Mouse (Mus musculus) hindbrain, embryonic 10.5 days (tissue): ENCODE results near the gene Parvb. TPM values are rescaled to one million over a fixed set of nuclear protein-coding genes. Genes with fewer than 3 reads are reported as not detected.

ENCODE experiments used
- DNase-seq: peaks from one replicate; pipeline ENCODE4 v3.0.0-alpha.2; 2017; ENCODE audit warnings: low spot score
- H3K27ac ChIP-seq: fragments of 300-500 bp; sonication (generic); 2 replicates; pipeline ENCODE4 v1.5.1; 2016; ENCODE audit warnings: mild to moderate bottlenecking, moderate library complexity
- H3K27me3 ChIP-seq: fragments of 300-500 bp; sonication (generic); 2 replicates; pipeline ENCODE4 v1.6.1; 2016; ENCODE audit warnings: mild to moderate bottlenecking; ENCODE audit not compliant: poor library complexity, insufficient read depth, severe bottlenecking
- H3K36me3 ChIP-seq: fragments of 300-500 bp; sonication (generic); 2 replicates; pipeline ENCODE4 v1.6.1; 2016; ENCODE audit warnings: mild to moderate bottlenecking, moderate library complexity
- H3K4me1 ChIP-seq: fragments of 300-500 bp; sonication (generic); replicated peaks from 2 replicates; pipeline ENCODE4 v1.6.1; 2016; ENCODE audit warnings: mild to moderate bottlenecking
- H3K4me3 ChIP-seq: fragments of 300-500 bp; sonication (generic); 2 replicates; pipeline ENCODE4 v1.5.1; 2016; ENCODE audit warnings: mild to moderate bottlenecking, moderate library complexity
- H3K9me3 ChIP-seq: fragments of 300-500 bp; sonication (generic); 2 replicates; pipeline ENCODE4 v1.6.1; 2016; ENCODE audit warnings: mild to moderate bottlenecking, moderate library complexity
- WGBS: fragments of 180-500 bp; shearing (Covaris S2); methylation state at CpG from one replicate; pipeline ENCODE4 v1.1.7; 2016; 5-methylcytosine and 5-hydroxymethylcytosine counted together
- polyA plus RNA-seq: library from polyadenylated mRNA; unstranded; fragments of >200 nt; fragmentation: Nextera tagmentation; extraction: Ambion mirVana; gene quantifications from 2 replicates; pipeline ENCODE4 v1.2.1, GENCODE M21; 2016

Parvb gene
- polyA plus RNA-seq, 1 experiment from 2014 or later, result 7.6 TPM

DNA sequence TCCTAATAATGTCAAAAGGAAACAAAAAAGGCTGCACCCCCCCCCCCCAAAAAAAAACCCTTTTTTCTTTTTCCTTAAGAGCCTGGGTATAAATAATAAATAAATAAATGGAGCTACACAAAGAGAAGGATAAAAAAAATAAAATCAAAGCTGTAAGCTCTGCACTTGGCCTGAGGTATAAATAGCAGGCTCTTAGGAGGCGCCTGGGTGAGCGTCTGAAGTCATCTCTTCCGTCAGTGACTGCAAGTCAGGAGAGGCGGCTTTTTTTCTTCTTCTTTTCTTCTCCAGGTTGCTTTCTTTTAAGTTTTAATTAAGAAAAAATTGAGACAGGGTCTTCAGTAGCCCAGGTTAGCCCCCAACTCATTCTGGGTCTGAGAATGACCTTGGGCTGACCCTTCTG, 34.4 kb downstream of the Parvb start:
- 80% methylated on average over 4 of the region's 4 CpGs for WGBS
- DNase-seq, result no peak
- H3K36me3 ChIP-seq, result 0 out of 2 replicates have a peak, but pooled peaks cover 2% of the 10 kb centered on the region
- peak overlapping the region; percentile 17; the same call in 1 of the 2 replicates for H3K27ac ChIP-seq
- H3K9me3 ChIP-seq, result no peaks in the 10 kb centered on the region
- H3K4me3 ChIP-seq, result no peak overlapping the region
- peaks cover 9% of the 10 kb centered on the region; the same call in 1 of the 2 replicates for H3K27me3 ChIP-seq
- peaks cover 39% of the 10 kb centered on the region for H3K4me1 ChIP-seq

DNA sequence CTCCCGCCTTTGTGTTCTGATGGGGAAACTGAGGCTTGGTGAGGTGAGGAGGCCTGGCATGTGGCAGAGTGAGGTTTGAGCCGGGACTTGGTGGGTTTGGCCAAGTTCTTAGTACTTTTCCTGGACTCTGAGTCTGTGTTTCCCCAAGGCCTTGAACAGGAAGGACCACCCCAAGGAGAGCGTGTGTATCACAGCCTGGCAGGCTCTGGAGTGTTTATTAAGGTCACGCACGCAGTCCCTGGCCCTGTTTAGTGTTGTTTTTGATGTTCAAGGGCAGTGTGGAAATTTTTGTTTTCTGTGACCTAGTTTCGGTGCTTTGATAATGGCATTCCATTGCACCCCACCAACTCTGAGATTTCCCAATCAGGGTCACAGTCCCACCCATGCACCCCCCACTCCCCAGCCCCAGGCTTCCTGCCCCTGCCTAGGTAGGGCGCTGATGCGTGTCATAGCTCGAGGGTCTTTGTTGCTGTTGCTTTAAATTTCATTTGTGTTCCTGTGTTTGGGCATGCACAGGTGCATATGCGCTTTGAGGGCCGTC, 35.9 kb downstream of the Parvb start:
- H3K4me3 ChIP-seq, result no peak overlapping the region
- 92% methylated on average over 11 of the region's 11 CpGs for WGBS
- H3K4me1 ChIP-seq, result peaks cover 39% of the 10 kb centered on the region
- H3K27ac ChIP-seq, result no peak overlapping the region
- H3K9me3 ChIP-seq, result no peaks in the 10 kb centered on the region
- DNase-seq, result no peak
- no peaks in the 10 kb centered on the region; the same call in 1 of the 2 replicates for H3K27me3 ChIP-seq
- 0 out of 2 replicates have a peak, but pooled peaks cover 11% of the 10 kb centered on the region for H3K36me3 ChIP-seq

DNA sequence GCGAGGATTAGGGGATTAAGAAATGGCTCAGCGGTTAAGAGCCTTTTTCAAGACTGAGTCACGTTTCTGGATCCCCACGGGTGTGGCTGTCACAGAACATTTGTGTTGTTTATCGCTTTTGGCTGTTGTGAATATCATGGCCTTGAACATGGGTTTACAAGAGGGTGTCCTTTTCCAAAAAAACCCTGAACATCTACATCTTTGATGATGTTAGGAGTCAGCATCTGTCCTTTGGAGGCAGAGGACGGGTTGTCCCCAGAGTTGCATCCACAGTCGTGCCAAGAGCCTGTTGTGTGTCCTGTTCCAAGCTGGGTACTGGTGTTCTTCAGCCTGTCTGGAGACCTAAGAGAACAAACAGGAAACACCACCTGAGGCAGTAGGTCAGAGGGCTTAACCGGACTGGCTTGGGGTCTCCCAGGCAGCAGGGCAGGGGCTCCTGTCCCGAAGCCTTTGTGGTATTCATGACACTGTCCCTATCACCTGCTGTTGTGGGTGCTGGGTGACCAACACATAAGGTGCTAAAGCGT, 37.3 kb downstream of the Parvb start:
- WGBS, result 87% methylated on average over 10 of the region's 10 CpGs
- Histone ChIP-seq H3K9me3 (peaks cover 2% of the 10 kb centered on the region; the same call in 1 of the 2 replicates), H3K4me1 (peaks cover 29% of the 10 kb centered on the region)

DNA sequence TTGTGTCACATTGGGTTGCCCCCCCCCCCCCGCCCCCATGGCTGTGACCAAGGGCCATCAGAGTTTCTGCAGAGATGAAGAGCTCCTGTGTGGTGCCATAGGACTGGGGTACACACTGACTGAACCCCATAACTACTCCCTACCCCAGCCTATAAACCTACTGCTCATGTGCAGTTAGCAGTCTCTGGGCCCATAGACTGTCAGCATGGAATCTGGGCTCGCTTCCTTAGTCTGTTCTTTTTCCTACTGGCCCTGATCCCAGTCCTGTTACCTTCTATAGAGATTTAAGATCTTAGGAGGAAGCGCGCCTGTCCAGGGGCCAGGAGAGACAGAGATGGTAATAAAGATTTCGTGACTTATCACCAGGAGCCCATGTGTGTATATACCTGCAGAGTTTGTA, 38.2 kb downstream of the Parvb start:
- Histone ChIP-seq H3K27me3 (no peaks in the 10 kb centered on the region; the same call in 1 of the 2 replicates), H3K36me3 (peaks cover 28% of the 10 kb centered on the region), H3K4me3 (no peak overlapping the region), H3K9me3 (peaks cover 2% of the 10 kb centered on the region; the same call in 1 of the 2 replicates), H3K27ac (no peak overlapping the region), H3K4me1 (peaks cover 26% of the 10 kb centered on the region)
- DNase-seq, result no peak
- WGBS, result 89% methylated on average over 5 of the region's 5 CpGs

More for the DNA sequence above, 37.3 kb downstream of the Parvb start:
- Histone ChIP-seq H3K36me3 (peaks cover 22% of the 10 kb centered on the region), H3K27me3 (no peaks in the 10 kb centered on the region; the same call in 1 of the 2 replicates), H3K4me3 (no peak overlapping the region), H3K27ac (no peak overlapping the region)
- DNase-seq, result no peak

DNA sequence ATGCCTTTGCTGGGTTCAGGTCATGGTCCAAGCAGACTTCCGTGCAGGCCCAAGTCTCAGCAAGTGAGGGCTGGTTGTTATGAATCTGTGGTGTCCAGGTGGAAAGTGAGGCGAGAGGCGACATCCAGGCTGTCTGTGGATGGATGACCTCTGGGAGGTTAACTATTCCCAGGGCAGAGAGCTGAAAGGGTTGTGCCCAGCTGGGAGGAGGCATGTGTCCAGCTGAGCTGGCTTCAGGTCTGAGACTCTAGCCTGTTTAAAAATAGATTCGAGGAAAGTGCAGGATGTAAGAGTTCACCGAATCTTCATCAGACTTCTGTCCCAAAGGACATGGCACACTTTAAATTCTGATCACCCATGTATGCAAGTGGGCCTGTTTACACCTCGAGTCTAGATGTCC, 38.6 kb downstream of the Parvb start:
- Histone ChIP-seq H3K36me3 (peaks cover 29% of the 10 kb centered on the region), H3K27ac (no peak overlapping the region), H3K4me3 (no peak overlapping the region), H3K9me3 (peaks cover 2% of the 10 kb centered on the region; the same call in 1 of the 2 replicates), H3K27me3 (no peaks in the 10 kb centered on the region; the same call in 1 of the 2 replicates), H3K4me1 (peaks cover 22% of the 10 kb centered on the region)
- 82% methylated on average over 6 of the region's 6 CpGs for WGBS
- no peak for DNase-seq

DNA sequence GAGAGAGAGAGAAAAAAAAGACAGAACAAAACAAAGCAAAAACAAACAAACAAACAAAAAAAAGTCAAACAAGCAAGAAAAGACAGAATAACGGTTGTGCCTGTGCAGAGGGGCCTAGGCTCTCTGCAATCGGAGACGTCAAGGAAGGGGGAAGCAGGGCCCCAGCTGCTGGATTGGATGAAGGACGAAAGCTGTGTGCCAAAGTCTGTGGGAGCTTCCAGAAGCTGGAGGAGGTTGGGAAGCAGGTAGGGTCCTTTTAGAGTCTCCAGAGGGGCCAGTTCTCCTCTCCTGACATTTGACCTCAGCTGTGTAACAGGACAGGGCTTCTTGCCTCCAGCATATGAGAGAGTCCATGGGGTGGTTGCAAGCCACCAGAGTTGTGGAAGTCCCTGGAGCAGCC, 44.2 kb downstream of the Parvb start:
- Histone ChIP-seq H3K27me3 (no peaks in the 10 kb centered on the region), H3K4me3 (no peak overlapping the region), H3K9me3 (peaks cover 2% of the 10 kb centered on the region; the same call in 1 of the 2 replicates), H3K4me1 (peaks cover 14% of the 10 kb centered on the region; the same call in 1 of the 2 replicates), H3K36me3 (peaks cover 41% of the 10 kb centered on the region), H3K27ac (peak overlapping the region; percentile 23; the same call in 1 of the 2 replicates)
- 86% methylated on average over 4 of the region's 4 CpGs for WGBS
- no peak for DNase-seq

DNA sequence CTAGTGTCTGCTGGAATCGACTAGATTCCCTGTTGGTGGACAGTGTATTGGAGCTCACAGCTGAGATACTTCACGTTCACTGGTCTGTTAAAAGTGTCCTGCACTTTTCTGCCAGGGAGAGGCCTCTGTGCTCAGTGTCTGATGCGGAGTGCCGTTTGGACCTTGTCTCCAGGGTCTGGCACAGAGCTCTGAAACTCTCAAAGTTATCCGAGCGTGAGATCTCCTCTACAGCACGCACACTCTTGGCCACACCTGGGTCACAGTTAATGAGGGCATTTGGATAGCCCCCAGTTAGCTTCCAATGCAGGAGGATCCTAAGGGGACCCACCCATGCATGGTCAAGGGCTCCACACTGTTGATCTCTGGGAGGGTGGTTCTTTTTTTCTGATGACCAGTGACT, 46.2 kb downstream of the Parvb start:
- 88% methylated on average over 7 of the region's 7 CpGs for WGBS
- Histone ChIP-seq H3K27ac (no peak overlapping the region), H3K36me3 (peaks cover 29% of the 10 kb centered on the region), H3K27me3 (no peaks in the 10 kb centered on the region), H3K4me1 (peaks cover 21% of the 10 kb centered on the region), H3K4me3 (no peak overlapping the region), H3K9me3 (peaks cover 2% of the 10 kb centered on the region; the same call in 1 of the 2 replicates)
- DNase-seq, result no peak

DNA sequence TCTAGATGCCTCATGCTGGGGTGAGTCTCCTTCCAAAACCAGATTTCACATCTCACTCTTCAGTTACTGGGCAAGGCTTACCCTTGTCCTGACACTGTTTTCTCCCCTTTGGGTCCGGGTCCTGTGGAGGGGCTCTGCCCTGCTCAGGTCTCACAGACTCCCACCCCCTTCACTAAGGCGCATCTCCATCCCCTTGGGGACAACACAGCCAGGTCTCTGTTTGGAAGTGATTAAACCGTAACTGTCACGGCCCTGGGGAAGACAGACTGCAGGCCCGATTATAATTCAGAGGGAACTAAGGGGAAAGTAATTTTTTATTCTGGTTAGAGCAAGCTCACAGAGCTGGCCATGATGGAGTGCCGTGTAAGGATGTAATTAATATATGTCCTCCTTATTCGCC, 46.8 kb downstream of the Parvb start:
- 72% methylated on average over 7 of the region's 7 CpGs for WGBS
- no peak overlapping the region for H3K4me3 ChIP-seq
- H3K9me3 ChIP-seq, result peaks cover 2% of the 10 kb centered on the region; the same call in 1 of the 2 replicates
- DNase-seq, result no peak
- 0 out of 2 replicates have a peak overlapping the region, but pooled peaks have one; percentile 9 for H3K27ac ChIP-seq
- H3K27me3 ChIP-seq, result no peaks in the 10 kb centered on the region
- H3K36me3 ChIP-seq, result peaks cover 25% of the 10 kb centered on the region
- H3K4me1 ChIP-seq, result peaks cover 25% of the 10 kb centered on the region

DNA sequence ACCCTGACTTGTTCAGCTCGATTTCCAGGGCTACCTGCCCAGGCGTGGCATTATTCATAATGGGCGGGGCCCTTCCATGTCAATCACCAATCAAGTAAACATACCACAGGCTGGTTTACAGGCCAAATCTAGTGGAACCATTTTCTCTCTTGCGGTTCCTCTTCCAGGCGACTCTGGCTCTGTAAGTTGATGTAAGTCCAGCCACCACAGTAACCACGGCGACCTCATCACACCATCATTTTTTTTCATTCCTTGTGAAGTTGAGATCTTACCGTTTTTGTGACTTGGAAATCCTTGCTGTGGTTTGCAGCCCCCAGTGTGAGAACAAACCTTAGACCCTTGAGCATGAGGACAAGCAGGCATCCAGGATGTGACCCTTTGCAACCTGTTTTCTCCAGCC, 48.5 kb downstream of the Parvb start:
- no peaks in the 10 kb centered on the region for H3K9me3 ChIP-seq
- no peak for DNase-seq
- H3K4me3 ChIP-seq, result no peak overlapping the region
- H3K27ac ChIP-seq, result peak overlapping the region; percentile 45; the same call in 1 of the 2 replicates
- H3K4me1 ChIP-seq, result peaks cover 28% of the 10 kb centered on the region
- H3K36me3 ChIP-seq, result peaks cover 15% of the 10 kb centered on the region
- no peaks in the 10 kb centered on the region for H3K27me3 ChIP-seq
- WGBS, result 89% methylated on average over 8 of the region's 8 CpGs

DNA sequence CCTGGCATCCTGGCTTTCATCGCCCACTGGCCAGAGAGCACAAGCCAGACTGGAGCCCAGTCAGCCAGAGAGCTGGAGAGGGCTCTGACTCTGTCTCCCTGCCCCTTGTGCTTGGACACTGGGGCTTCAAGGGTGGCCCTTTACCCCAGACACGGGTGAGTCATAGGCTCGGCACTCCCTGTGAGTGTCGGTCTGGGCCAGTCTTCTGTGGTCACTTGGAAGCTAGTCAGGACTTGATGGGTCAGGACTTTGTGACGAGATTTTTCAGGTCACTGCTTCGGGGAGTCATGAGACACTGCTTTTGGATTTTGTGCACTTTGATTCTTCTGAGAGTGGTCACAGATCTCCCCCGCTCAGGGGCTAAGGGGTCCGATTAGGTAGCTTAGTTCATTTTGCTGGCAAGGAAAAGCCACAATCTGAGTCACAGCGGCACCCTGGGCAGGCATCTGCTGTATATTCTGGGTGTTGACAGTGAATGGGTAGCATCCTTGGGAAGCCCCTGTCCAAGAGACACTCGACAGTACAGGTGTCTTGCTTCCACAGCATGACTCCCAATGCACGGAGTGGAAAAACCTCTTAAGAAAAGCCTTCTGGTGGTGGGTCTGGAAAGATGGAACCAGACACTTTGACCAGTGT, 49.0 kb downstream of the Parvb start:
- peaks cover 33% of the 10 kb centered on the region for H3K4me1 ChIP-seq
- no peaks in the 10 kb centered on the region for H3K9me3 ChIP-seq
- no peak overlapping the region for H3K4me3 ChIP-seq
- no peak for DNase-seq
- H3K27ac ChIP-seq, result peak overlapping the region; percentile 45; the same call in 1 of the 2 replicates
- no peaks in the 10 kb centered on the region for H3K27me3 ChIP-seq
- WGBS, result 86% methylated on average over 11 of the region's 11 CpGs
- peaks cover 11% of the 10 kb centered on the region for H3K36me3 ChIP-seq

DNA sequence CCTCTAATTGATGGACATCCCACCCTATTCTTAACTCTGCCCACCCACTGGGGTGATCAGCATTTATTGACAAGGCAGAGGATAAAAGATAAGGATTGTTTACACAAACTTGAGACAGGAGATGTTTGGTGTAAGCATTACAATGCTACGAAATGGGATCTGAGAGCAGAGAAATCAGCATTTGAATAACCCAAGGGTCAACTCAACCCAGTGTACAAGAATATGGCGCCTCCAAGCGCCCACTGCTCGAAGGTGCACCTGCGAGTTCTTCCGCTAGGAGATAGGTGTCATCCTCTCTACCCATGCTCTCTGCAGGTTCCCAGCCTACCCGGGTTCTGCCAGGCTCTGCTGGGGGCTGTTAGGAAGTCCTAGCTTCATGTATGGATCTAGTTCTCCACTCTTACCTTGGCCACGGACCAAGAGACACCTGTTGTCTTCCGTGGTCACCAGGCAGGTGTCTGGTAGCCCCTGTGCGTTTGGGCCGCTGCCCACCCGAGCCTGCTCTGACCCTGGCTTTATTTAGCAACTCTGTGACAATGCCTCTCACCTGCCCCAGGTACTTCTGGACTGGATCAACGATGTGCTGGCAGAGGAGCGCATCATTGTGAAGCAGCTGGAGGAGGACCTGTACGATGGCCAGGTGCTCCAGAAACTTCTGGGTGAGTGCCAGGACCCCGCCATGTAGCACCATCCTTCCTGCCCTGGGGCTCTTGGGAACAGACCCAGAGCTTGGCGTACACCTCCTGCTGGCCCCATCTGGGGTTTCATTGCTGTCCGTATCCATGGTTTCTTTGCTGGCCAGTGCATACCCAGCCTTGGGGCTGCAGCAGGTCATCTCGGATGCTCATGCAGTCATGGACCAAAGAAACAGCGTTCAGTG, 50.6 kb downstream of the Parvb start:
- Histone ChIP-seq H3K4me3 (no peak overlapping the region), H3K9me3 (no peaks in the 10 kb centered on the region), H3K36me3 (peaks cover 6% of the 10 kb centered on the region), H3K27ac (peak overlapping the region; percentile 35; the same call in 1 of the 2 replicates), H3K27me3 (0 out of 2 replicates have a peak, but pooled peaks cover 4% of the 10 kb centered on the region), H3K4me1 (peaks cover 49% of the 10 kb centered on the region)
- DNase-seq, result no peak
- 78% methylated on average over 20 of the region's 20 CpGs for WGBS

DNA sequence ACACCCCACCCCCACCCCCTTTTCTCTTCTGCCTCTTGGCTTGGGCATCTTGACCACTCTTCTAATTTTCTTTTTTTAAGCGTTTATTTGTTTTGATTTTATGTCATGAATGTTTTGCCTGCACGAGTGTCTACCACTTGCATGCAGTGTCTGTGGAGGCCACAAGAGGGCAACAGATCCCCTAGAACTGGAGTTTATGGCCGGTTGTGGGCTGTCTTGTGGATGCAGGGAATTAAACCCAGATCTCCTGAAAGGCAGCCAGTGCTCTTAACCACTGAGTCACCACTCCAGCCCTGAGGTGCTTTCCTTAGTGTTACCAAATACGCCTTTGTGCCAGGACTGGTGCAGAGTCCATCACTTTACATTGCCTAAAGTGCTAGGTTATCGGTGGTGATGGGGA, 52.2 kb downstream of the Parvb start:
- no peak overlapping the region for H3K4me3 ChIP-seq
- H3K4me1 ChIP-seq, result peaks cover 40% of the 10 kb centered on the region
- DNase-seq, result no peak
- 0 out of 2 replicates have a peak, but pooled peaks cover 4% of the 10 kb centered on the region for H3K27me3 ChIP-seq
- 62% methylated on average over 5 of the region's 5 CpGs for WGBS
- no peaks in the 10 kb centered on the region for H3K9me3 ChIP-seq
- peak overlapping the region; percentile 42 for H3K27ac ChIP-seq
- H3K36me3 ChIP-seq, result peaks cover 6% of the 10 kb centered on the region
